Mouse (Mus musculus): ENCODE data around the gene Gm8764. TPM values are rescaled to one million over a fixed set of nuclear protein-coding genes. Genes with fewer than 3 reads are reported as not detected.
"Not testable (repeated sequence)": the region's sequence is repeated elsewhere in the genome, so short reads cannot be mapped to it uniquely, and the experiment has no call there.

Gene Gm8764
- polyA plus RNA-seq (2011; ENCODE audit: insufficient read depth, insufficient read length, low replicate concordance, missing spikeins): not detected in 2 replicates

DNA sequence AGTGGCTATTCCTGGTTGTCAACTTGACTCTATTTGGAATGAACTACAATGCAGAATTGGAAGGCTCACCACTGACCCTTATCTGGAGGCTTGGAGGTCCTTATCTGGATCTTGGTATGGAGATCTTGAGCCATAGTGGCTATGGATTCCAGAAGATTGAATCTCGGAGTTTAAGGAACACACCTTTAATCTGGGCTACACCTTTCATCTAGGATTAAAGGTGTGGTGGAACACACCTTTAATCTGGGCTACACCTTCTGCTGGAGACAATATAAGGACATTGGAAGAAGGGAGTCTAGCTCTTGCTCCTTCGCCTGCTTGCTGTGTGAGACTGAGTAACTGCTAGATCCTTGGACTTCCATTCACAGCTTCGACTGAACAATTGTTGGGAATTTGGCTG is at the start of gene Gm8764:
Gm8764 (plus strand) TSS at position 301 of the 400 bp plus-strand sequence.
- H3K27ac ChIP-seq (ENCODE audit: control insufficient read depth, insufficient read depth, low read depth, low read length, poor library complexity); H3K4me3 ChIP-seq (replicated peaks; ENCODE audit: control insufficient read depth, low read depth, low read length); H3K4me1 ChIP-seq (ENCODE audit: control insufficient read depth, insufficient read depth, low read length): not testable (repeated sequence)
- no CpG with 5 or more reads among the region's 3 CpGs for WGBS

DNA sequence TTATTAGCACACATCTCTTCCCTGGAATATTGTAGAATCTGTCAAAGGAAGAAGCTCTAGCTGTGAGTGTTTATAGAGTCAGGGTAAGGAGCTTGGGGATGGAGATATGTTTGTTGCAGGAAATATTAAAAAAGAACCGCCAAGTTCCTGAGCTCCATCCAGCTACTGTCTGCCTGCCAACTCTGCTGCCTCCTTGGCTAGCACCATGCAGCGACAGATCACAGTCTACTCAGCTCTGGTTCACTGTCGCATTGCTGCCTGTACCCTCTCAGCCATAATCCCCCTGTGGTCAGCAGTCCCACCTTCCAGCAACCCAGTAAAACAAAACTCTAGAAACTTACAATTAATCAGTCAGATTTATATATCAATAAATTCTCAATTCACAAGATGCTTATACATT is 49.8 kb upstream of the Gm8764 start:
- 71% methylated on average over 3 of the region's 3 CpGs for WGBS
- Histone ChIP-seq H3K4me3 (replicated peaks; ENCODE audit: control insufficient read depth, low read depth, low read length) (no peak overlapping the region), H3K27ac (ENCODE audit: control insufficient read depth, insufficient read depth, low read depth, low read length, poor library complexity) (no peak overlapping the region), H3K4me1 (ENCODE audit: control insufficient read depth, insufficient read depth, low read length) (no peaks in the 10 kb centered on the region)
- no peak for TF ChIP-seq CTCF (IDR thresholded peaks at IDR 0.05; ENCODE audit: control insufficient read depth, insufficient read depth, low read length)
- TF ChIP-seq POLR2A (IDR thresholded peaks at IDR 0.05; ENCODE audit: borderline replicate concordance, control insufficient read depth, low read depth, low read length): no peak

DNA sequence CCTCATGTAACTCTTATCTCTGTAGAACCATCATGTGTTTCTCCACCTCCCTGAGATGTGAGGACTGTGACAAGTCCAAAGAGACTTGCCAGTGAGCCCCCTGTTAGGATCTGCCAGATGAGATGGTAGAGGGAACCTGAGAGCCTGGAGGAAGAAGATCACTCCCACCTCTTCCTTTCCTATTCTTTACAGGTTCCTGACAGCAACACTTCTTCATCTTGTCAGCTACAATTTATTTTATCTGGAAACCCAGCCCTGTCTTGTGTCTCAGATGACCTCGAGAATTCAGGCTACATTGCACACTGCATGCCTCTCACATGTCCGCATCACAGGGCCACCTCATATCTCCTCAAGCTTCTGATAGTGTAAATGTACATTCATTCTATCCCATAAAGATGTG is 41.5 kb upstream of the Gm8764 start:
- TF ChIP-seq POLR2A (IDR thresholded peaks at IDR 0.05; ENCODE audit: borderline replicate concordance, control insufficient read depth, low read depth, low read length) (no peak), CTCF (IDR thresholded peaks at IDR 0.05; ENCODE audit: control insufficient read depth, insufficient read depth, low read length) (no peak)
- Histone ChIP-seq H3K4me1 (ENCODE audit: control insufficient read depth, insufficient read depth, low read length) (no peaks in the 10 kb centered on the region), H3K27ac (ENCODE audit: control insufficient read depth, insufficient read depth, low read depth, low read length, poor library complexity) (no peak overlapping the region), H3K4me3 (replicated peaks; ENCODE audit: control insufficient read depth, low read depth, low read length) (no peak overlapping the region)
- 68% methylated on average over 2 of the region's 2 CpGs for WGBS

DNA sequence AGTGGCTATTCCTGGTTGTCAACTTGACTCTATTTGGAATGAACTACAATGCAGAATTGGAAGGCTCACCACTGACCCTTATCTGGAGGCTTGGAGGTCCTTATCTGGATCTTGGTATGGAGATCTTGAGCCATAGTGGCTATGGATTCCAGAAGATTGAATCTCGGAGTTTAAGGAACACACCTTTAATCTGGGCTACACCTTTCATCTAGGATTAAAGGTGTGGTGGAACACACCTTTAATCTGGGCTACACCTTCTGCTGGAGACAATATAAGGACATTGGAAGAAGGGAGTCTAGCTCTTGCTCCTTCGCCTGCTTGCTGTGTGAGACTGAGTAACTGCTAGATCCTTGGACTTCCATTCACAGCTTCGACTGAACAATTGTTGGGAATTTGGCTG is 17.1 kb upstream of the Gm8764 start, which contains the start of gene Gm21293:
Gm21293 (plus strand) TSS at position 301 of the 400 bp plus-strand sequence.
- not testable (repeated sequence) for H3K27ac ChIP-seq (ENCODE audit: control insufficient read depth, insufficient read depth, low read depth, low read length, poor library complexity); H3K4me3 ChIP-seq (replicated peaks; ENCODE audit: control insufficient read depth, low read depth, low read length); H3K4me1 ChIP-seq (ENCODE audit: control insufficient read depth, insufficient read depth, low read length)
- no CpG with 5 or more reads among the region's 3 CpGs for WGBS

DNA sequence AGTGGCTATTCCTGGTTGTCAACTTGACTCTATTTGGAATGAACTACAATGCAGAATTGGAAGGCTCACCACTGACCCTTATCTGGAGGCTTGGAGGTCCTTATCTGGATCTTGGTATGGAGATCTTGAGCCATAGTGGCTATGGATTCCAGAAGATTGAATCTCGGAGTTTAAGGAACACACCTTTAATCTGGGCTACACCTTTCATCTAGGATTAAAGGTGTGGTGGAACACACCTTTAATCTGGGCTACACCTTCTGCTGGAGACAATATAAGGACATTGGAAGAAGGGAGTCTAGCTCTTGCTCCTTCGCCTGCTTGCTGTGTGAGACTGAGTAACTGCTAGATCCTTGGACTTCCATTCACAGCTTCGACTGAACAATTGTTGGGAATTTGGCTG is 8.6 kb upstream of the Gm8764 start, which contains the start of gene Gm6763:
Gm6763 (plus strand) TSS at position 301 of the 400 bp plus-strand sequence.
- H3K4me3 ChIP-seq (replicated peaks; ENCODE audit: control insufficient read depth, low read depth, low read length); H3K27ac ChIP-seq (ENCODE audit: control insufficient read depth, insufficient read depth, low read depth, low read length, poor library complexity); H3K4me1 ChIP-seq (ENCODE audit: control insufficient read depth, insufficient read depth, low read length): not testable (repeated sequence)
- no CpG with 5 or more reads among the region's 3 CpGs for WGBS

DNA sequence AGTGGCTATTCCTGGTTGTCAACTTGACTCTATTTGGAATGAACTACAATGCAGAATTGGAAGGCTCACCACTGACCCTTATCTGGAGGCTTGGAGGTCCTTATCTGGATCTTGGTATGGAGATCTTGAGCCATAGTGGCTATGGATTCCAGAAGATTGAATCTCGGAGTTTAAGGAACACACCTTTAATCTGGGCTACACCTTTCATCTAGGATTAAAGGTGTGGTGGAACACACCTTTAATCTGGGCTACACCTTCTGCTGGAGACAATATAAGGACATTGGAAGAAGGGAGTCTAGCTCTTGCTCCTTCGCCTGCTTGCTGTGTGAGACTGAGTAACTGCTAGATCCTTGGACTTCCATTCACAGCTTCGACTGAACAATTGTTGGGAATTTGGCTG is 8.4 kb downstream of the Gm8764 start, which contains the start of gene Gm21304:
Gm21304 (plus strand) TSS at position 301 of the 400 bp plus-strand sequence.
- no CpG with 5 or more reads among the region's 3 CpGs for WGBS
- not testable (repeated sequence) for H3K27ac ChIP-seq (ENCODE audit: control insufficient read depth, insufficient read depth, low read depth, low read length, poor library complexity); H3K4me1 ChIP-seq (ENCODE audit: control insufficient read depth, insufficient read depth, low read length); H3K4me3 ChIP-seq (replicated peaks; ENCODE audit: control insufficient read depth, low read depth, low read length)

GRCm38 (mm10) chr10:104176724-104177123 is 16.9 kb downstream of the Gm8764 start, which contains the start of gene Gm21312:
TSS of gene Gm21312 (plus strand) at chr10:104177024.
- H3K27ac ChIP-seq (ENCODE audit: control insufficient read depth, insufficient read depth, low read depth, low read length, poor library complexity); H3K4me3 ChIP-seq (replicated peaks; ENCODE audit: control insufficient read depth, low read depth, low read length); H3K4me1 ChIP-seq (ENCODE audit: control insufficient read depth, insufficient read depth, low read length): not testable (repeated sequence)
- no CpG with 5 or more reads among the region's 3 CpGs for WGBS

GRCm38 (mm10) chr10:104185233-104185632 is 25.4 kb downstream of the Gm8764 start, which contains the start of gene Gm20765:
TSS of gene Gm20765 (plus strand) at chr10:104185533.
- H3K4me1 ChIP-seq (ENCODE audit: control insufficient read depth, insufficient read depth, low read length); H3K27ac ChIP-seq (ENCODE audit: control insufficient read depth, insufficient read depth, low read depth, low read length, poor library complexity); H3K4me3 ChIP-seq (replicated peaks; ENCODE audit: control insufficient read depth, low read depth, low read length): not testable (repeated sequence)
- WGBS: no CpG with 5 or more reads among the region's 3 CpGs

DNA sequence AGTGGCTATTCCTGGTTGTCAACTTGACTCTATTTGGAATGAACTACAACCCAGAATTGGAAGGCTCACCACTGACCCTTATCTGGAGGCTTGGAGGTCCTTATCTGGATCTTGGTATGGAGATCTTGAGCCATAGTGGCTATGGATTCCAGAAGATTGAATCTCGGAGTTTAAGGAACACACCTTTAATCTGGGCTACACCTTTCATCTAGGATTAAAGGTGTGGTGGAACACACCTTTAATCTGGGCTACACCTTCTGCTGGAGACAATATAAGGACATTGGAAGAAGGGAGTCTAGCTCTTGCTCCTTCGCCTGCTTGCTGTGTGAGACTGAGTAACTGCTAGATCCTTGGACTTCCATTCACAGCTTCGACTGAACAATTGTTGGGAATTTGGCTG is 33.9 kb downstream of the Gm8764 start, which contains the start of gene Gm4340:
Gm4340 (plus strand) TSS at position 301 of the 400 bp plus-strand sequence.
- not testable (repeated sequence) for H3K4me1 ChIP-seq (ENCODE audit: control insufficient read depth, insufficient read depth, low read length); H3K4me3 ChIP-seq (replicated peaks; ENCODE audit: control insufficient read depth, low read depth, low read length); H3K27ac ChIP-seq (ENCODE audit: control insufficient read depth, insufficient read depth, low read depth, low read length, poor library complexity)
- no CpG with 5 or more reads among the region's 3 CpGs for WGBS

DNA sequence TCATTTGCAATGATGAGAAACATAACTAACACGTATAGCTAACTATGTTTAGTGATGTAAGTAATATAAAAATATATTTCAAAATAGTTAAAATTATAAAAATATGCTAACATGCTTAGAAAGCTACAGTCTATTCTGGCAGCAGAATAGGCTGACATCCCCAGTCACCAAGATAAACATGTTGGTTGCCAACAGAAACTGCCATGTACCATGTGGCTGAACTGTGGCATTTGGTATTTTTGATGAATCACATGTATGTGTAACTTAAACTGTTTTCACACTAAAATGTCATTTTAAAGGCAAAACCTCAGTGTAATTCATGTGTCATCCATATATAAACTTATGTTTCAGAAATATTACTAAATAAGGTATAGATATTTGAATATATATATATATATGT is 49.8 kb downstream of the Gm8764 start:
- WGBS: 58% methylated on average over 1 of the region's 1 CpGs

More for the DNA sequence above, 49.8 kb downstream of the Gm8764 start:
- Histone ChIP-seq H3K27ac (ENCODE audit: control insufficient read depth, insufficient read depth, low read depth, low read length, poor library complexity) (no peak overlapping the region), H3K4me1 (ENCODE audit: control insufficient read depth, insufficient read depth, low read length) (no peaks in the 10 kb centered on the region), H3K4me3 (replicated peaks; ENCODE audit: control insufficient read depth, low read depth, low read length) (no peak overlapping the region)
- no peak for TF ChIP-seq POLR2A (IDR thresholded peaks at IDR 0.05; ENCODE audit: borderline replicate concordance, control insufficient read depth, low read depth, low read length)
- TF ChIP-seq CTCF (IDR thresholded peaks at IDR 0.05; ENCODE audit: control insufficient read depth, insufficient read depth, low read length): no peak

All from bone marrow, adult 2 months (tissue).